Mouse (Mus musculus): ENCODE data around the gene Fmnl2. TPM values are rescaled to one million over a fixed set of nuclear protein-coding genes. Genes with fewer than 3 reads are reported as not detected.

Fmnl2 gene
- total and polyA plus RNA-seq, 3 experiments = 0.42 to 2.8 (median 2.1) TPM

DNA sequence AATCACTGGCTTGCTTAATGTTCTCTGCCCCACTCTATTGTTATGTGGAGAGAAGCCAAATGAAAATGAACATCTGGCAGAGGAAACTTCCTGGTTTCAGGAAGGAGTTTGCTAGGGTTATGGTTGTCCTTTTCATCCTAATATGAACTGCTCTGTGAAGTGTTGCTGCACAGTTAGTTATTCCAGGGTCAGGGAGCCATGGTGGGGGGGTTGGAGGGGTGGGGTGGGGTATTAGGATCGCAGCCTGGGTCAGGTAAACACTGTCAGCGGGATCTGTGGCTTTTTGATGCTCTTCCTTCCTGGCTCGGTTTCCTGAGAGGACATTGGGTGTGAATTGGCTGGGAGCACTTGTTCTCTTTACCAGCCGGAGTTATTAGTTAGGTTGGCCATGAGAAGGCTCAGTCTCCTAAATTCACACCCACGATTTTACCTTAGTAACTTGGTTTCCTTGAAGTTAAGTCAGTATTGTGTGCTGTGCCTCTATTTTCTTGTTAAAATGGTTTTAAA is 134.1 kb downstream of the Fmnl2 start:
- no peak for TF ChIP-seq JUND (conservative IDR thresholded peaks at IDR 0.05; ENCODE audit: low read depth, low read length)
- no peak for TF ChIP-seq NELFE (IDR thresholded peaks at IDR 0.05; ENCODE audit: low read depth, low read length)
- no peak for TF ChIP-seq ZC3H11A (IDR thresholded peaks at IDR 0.05; ENCODE audit: low read depth, low read length)
- no peak for TF ChIP-seq ELF1 (IDR thresholded peaks at IDR 0.05; ENCODE audit: low read depth, low read length)
- TF ChIP-seq CHD2 (IDR thresholded peaks at IDR 0.05; ENCODE audit: low read length) = no peak
- no peak for TF ChIP-seq MXI1 (IDR thresholded peaks at IDR 0.05; ENCODE audit: low read depth, low read length)
- no peak for TF ChIP-seq USF2 (conservative IDR thresholded peaks at IDR 0.05; ENCODE audit: low read depth, low read length)
- TF ChIP-seq MYC (IDR thresholded peaks at IDR 0.05; ENCODE audit: low read depth, low read length) = no peak
- TF ChIP-seq POLR2A (IDR thresholded peaks at IDR 0.05; ENCODE audit: low read depth, low read length) = no peak
- no peak for TF ChIP-seq POLR2AphosphoS2 (IDR thresholded peaks at IDR 0.05; ENCODE audit: low read depth, low read length)
- Histone ChIP-seq H3K4me2 (ENCODE audit: insufficient read depth, low read depth, poor library complexity, severe bottlenecking) (no peak overlapping the region), H3K9ac (ENCODE audit: insufficient read depth, low read depth) (no peak overlapping the region), H3K9me3 (replicated peaks; ENCODE audit: low read length) (no peaks in the 10 kb centered on the region), H3K27ac (ENCODE audit: insufficient read depth, low read depth) (no peak overlapping the region), H3K4me1 (ENCODE audit: control insufficient read depth in 1 of 2, insufficient read depth in 2 of 2) (no peaks in the 10 kb centered on the region), H3K79me2 (replicated peaks; ENCODE audit: control insufficient read depth, extremely low read depth, insufficient read depth, poor library complexity, severe bottlenecking) (no peaks in the 10 kb centered on the region), H3K36me3 (replicated peaks in 1 of 2; ENCODE audit: control insufficient read depth in 1 of 2, insufficient read depth in 1 of 2, low read length in 1 of 2) (no peaks in the 10 kb centered on the region), H3K27me3 (replicated peaks) (no peaks in the 10 kb centered on the region), H3K4me3 (replicated peaks in 1 of 3; ENCODE audit: low read depth in 2 of 3, low read length in 2 of 3, poor library complexity in 1 of 3) (no peak overlapping the region)
- dilution Hi-C loops (cut with MboI; ENCODE audit: extremely low pct_ligation_motif_present, extremely low pct_unique_long_range_greater_than_20kb, low sequenced_read_pairs) (no loop called here), in situ Hi-C loops (cut with MboI; ENCODE audit: low pct_ligation_motif_present, low pct_unique_long_range_greater_than_20kb, low sequenced_read_pairs) (no loop called here)
- no peak for DNase-seq (ENCODE audit: extremely low read depth)

DNA sequence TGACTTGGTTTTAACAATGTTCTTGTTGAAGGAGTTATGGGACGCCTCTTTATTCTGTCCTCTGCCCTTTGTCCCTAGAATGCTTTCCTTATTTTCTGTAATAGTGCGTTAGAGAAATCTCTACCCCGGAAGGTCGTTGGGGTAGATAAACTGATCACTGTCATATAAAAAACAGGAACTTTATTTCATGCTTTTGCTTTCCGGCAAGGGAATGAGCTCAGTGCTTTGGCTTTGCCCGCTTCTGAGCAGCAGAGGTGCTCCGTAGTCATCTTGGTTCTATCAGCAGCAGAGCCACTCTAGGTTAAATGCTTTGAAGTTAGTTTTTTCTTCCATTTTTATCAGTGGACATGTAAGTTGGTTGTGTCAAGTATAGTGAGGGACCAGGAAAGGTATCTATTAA is 135.6 kb downstream of the Fmnl2 start:
- in situ Hi-C loops (cut with MboI; ENCODE audit: low pct_ligation_motif_present, low pct_unique_long_range_greater_than_20kb, low sequenced_read_pairs) (no loop called here), dilution Hi-C loops (cut with MboI; ENCODE audit: extremely low pct_ligation_motif_present, extremely low pct_unique_long_range_greater_than_20kb, low sequenced_read_pairs) (no loop called here)
- H3K27ac ChIP-seq (ENCODE audit: insufficient read depth, low read depth) = no peak overlapping the region
- TF ChIP-seq ELF1 (IDR thresholded peaks at IDR 0.05; ENCODE audit: low read depth, low read length) (no peak), MAFK (IDR thresholded peaks at IDR 0.05; ENCODE audit: insufficient replicate concordance, low read length) (no peak), PAX5 (IDR thresholded peaks at IDR 0.05; ENCODE audit: low read length) (no peak), MYC (IDR thresholded peaks at IDR 0.05; ENCODE audit: low read depth, low read length) (no peak), ZNF384 (IDR thresholded peaks at IDR 0.05; ENCODE audit: low read depth, low read length) (no peak), CHD1 (IDR thresholded peaks at IDR 0.05; ENCODE audit: low read depth, low read length) (no peak), E2F4 (IDR thresholded peaks at IDR 0.05; ENCODE audit: insufficient replicate concordance, low read depth, low read length) (no peak), CTCF (conservative IDR thresholded peaks at IDR 0.05 in 1 of 2, IDR thresholded peaks at IDR 0.05 in 1 of 2; ENCODE audit: low read depth in 2 of 2, low read length in 2 of 2) (no peak), BHLHE40 (IDR thresholded peaks at IDR 0.05; ENCODE audit: low read depth, low read length) (no peak), USF1 (IDR thresholded peaks at IDR 0.05; ENCODE audit: low read depth, low read length) (no peak), NELFE (IDR thresholded peaks at IDR 0.05; ENCODE audit: low read depth, low read length) (no peak), TCF12 (IDR thresholded peaks at IDR 0.05; ENCODE audit: low read depth, low read length) (no peak), NRF1 (IDR thresholded peaks at IDR 0.05; ENCODE audit: low read depth, low read length) (no peak), EP300 (IDR thresholded peaks at IDR 0.05; ENCODE audit: low read length) (no peak)
- no peaks in the 10 kb centered on the region for H3K36me3 ChIP-seq (replicated peaks in 1 of 2; ENCODE audit: control insufficient read depth in 1 of 2, insufficient read depth in 1 of 2, low read length in 1 of 2)
- DNase-seq (ENCODE audit: extremely low read depth) = no peak
- H3K79me2 ChIP-seq (replicated peaks; ENCODE audit: control insufficient read depth, extremely low read depth, insufficient read depth, poor library complexity, severe bottlenecking) = no peaks in the 10 kb centered on the region
- no peaks in the 10 kb centered on the region for H3K27me3 ChIP-seq (replicated peaks)
- no peaks in the 10 kb centered on the region for H3K9me3 ChIP-seq (replicated peaks; ENCODE audit: low read length)
- no peak overlapping the region for H3K4me3 ChIP-seq (replicated peaks in 1 of 3; ENCODE audit: low read depth in 2 of 3, low read length in 2 of 3, poor library complexity in 1 of 3)
- no peaks in the 10 kb centered on the region for H3K4me1 ChIP-seq (ENCODE audit: control insufficient read depth in 1 of 2, insufficient read depth in 2 of 2)
- H3K4me2 ChIP-seq (ENCODE audit: insufficient read depth, low read depth, poor library complexity, severe bottlenecking) = no peak overlapping the region
- H3K9ac ChIP-seq (ENCODE audit: insufficient read depth, low read depth) = no peak overlapping the region

Measured in CH12.LX (cell line).